Mouse (Mus musculus) cerebellum, adult 9-10 months (tissue): Measurements from ENCODE around the gene Lbr.

Source experiments
- DNase-seq: peaks from one replicate; pipeline ENCODE4 v3.0.0; 2022

Gene Lbr

DNA sequence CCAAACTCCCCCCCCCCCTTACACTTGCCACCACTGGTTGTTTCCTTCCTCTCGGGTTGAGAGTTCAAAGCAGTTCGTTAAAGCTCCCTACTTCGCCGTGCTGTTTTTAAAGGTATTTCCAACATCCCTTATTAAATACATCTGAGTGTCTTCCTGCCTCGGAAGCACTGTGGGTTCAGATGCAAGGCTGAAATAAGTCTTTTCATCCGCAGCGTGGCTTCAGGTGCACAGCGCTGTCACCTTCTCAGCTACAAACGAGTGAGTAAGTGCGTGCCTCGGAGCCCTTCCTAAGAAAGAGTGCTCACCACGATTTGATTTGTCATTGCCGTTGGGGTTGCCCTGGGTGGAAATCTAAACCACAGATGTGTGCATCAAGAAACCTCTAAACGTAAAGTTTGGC is at the start of gene Lbr:
Lbr (minus strand) TSS at position 266 of the 400 bp plus-strand sequence.
- peak; percentile 42 for DNase-seq

DNA sequence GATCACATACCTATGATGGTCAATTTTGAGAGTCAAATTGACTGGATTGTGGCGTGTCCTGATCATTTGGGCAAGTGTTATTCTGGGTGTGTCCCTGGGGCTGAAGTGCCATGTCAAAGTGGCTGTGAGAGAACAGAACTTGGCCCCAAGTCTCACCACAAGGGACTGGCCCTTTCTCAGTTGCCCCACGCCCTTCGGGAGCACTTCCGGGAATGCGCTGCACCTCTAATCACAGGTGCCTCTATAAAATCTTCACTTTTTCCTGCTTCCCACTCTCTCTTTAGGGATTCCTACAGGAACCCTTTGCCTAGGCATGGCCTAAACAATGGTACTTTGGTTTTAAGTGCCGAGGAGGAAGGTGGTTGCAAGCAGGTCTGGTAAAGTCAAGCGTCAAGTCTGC is 46.8 kb upstream of the Lbr start:
- no peak for DNase-seq

DNA sequence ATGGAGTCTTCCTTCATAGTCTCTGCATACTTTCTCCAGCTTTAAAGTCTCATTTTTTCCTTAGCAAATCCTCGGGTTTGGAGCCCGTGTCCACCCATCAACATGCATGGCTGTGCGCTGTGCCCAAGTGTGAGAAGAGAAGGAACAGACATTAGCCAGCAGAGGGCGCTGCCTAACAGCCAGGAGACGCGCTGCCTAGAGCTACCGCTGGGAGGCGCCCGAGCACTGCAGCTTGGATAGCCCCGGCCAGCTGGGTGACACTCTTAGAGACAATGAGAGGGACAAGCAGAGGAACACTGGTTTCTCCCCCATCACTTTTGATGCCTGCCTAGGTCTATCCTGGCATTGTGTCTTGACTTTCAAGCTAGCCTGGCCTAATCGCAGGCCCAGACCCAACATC is 46.0 kb upstream of the Lbr start:
- DNase-seq: peak; percentile 88

DNA sequence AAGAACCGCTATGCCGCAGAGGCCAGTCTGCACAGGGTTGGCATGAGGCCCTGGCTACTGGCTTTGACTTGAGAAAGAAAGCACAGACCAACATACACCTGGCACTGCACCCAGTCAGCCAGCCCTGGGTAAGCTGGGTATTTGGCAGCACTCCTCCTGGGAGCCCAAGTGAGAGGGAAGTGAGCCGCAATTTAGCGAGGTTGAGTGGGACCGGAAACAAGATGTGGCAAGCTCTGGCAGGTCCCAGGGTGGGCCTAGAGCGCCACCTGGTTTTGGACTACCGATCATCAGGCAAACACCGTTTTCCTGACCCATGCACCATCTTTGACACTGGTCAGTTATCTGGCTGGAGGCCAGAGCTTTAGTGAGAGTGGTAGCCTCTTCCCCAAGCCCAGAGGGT is 38.7 kb upstream of the Lbr start:
- peak; percentile 65 for DNase-seq

DNA sequence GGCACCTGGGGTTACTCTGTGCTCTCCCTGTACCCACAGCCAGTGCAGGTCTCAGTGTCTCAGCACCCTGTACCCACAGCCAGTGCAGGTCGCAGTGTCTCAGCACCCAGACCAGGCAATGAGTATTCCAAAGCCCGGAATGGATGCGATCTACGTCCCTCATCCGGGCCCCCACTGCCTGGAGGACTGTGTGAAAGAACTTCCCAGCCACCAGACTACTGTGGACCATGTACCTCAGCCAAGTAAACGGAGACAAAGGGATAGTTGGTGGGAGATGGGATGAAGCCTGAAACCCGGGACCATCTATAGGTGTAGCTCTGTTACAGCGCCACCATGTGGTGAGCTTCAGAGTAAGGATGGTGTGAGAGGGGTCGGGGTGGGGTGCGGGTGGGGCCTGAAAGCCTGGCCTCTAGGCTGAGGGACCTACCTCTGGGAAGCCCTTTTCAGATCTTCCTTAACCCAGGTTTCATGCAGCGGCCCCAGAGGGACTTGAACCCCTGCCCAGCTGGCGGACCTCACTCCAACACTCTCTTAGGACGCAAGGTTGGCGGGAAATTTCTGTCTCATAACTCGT is 38.0 kb upstream of the Lbr start:
- DNase-seq: no peak

DNA sequence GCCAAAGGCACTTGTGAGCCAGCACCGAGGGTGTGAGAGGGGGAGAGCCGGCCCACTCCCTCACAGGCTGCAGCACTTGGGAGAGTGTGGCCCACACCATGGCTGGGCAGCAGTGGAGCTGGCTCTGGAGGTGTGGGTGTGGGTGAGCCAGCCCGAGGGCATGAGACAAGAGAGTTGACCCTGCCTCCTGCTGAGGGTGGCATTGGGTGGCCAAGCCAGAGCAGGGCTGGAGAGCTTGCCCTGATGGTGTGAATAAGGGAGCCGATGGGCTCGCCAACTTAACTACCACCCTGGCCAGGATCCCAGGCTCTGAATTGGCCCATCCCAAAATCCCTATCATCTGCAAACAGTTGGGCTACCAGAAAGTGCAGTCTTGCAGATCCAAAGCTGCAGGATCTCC is 35.6 kb upstream of the Lbr start:
- no peak for DNase-seq

DNA sequence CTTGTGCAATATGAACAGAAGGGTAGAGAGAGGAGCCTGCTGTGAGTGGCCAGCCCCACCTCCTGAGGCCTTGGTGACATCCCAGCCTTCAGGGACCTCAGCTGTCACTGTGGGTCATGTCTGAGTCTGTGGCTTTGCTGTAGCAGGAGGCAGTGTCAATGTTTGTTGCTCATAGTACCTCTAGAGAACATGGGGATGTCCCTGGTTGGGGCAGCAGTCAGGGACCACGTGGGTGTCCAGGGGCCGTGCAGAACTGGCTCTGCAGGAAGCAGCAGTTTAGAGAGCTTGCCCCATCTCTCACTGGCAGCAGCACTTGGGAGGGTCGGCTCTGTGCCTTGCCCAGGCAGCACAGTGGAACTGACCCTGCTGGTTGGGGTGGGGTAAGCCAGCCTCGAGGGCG is 34.2 kb upstream of the Lbr start:
- no peak for DNase-seq

DNA sequence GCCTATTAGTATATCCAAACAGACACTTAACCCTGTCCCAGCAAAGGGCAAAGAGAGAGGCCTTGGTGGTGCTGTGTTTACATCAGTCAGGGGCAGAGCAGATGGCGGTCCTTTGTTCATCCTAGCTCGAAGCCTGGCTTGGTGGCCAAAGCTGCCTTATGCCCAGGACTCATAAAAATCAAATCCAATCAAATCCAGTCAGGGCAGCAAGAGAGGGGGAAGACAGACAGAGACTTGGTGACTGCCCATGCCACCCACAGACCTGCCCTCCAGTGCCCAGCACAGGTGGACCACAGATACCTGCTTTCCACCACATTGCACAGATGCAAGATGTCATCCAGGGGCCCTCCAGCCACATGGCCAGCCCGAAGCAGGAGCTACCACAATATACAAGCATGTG is 33.8 kb upstream of the Lbr start:
- DNase-seq: no peak

DNA sequence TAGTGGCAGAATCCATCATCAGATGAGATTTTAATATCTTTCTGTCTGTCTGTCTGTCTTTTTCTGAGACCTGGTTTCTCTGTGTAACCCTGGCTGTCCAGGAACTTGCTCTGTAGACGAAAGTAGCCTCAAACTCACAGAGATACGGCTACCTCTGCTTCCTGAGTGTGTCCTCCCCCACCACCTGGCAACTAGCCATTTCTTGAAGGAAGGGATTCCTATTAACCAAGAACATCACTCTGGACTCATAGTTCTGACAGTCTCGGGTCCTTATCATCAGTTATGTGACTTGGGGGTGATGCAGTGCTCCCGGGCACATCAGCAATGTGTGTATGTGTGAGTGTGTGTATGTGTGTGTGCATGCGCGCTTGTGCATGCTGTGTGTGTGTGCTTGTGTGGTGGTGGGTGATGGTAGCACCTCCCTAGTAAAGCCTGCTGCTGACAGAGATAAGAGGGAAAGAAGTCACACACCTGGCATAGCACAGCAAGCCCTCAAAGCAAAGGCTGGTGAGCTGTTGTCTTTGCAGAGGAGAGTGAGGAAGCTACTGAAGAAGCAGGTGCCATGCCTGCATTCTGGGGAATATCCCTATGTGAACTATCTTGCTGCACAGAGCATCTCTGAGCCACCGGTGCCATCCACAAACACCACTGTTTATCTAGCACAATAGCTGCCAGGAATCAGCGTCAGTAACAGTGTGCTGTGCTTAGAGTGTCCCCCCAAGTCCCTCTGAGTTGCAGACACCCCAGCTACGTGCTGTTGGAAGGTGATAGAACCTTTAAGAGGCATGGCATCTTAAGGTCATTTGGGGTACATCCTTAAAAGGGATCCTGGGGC is 30.5 kb upstream of the Lbr start:
- DNase-seq: no peak

DNA sequence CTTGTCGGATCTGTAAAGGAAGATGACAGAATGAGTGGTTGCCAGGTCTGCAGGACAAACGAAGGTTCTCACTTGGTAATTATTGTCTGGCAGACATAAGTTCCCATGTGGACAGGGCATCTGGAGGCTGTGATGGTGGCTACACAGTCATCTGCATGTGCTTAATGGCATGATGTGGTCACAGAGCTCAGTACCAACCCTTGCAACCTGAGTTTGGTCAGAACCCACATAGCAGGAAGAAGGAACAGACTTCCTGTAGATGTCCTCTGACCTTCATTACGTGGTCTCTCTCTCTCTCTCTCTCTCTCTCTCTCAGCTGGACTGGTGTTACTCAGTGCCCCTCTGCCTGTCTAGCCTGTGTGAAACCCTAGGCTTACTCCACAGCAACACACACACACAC is 29.8 kb upstream of the Lbr start:
- DNase-seq: no peak

DNA sequence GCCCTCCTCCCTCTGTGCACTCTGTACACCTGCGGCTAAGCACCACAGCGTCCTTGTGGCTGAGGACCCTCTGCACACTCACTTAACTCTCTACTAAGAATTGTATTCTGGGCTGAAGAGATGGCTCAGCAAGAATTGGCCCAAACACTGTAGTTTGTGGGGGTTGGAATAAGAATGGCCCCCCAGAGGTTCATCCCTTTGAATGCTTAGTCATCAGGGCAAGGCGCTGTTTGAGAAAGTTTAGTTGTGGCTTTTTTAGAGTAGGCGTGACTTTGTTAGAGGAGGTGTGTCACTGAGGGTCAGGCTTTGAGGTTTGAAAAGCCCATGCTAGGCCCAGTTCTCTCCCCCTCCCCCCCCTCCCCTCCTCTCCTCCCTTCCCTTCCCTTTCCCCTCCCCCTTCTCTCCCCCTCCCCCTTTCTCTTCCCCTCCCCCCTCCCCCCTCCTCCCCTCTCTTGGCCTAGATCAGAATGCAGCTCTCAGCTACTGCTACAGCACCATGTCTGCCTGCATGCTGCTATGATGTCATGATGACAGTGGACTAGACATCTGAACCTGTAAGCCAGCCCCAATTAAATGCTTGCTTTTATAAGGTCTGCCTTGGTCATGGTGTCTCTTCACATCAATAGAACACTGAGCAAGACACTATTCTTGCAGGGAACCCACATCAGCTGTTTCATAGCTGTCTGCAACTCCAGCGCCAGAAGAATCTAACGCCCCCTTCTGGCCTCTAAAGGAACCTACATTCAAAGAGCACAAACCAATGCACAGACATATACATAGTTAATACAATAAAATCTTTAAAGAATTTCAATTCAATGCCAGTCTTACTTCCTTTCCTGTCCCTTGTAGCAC is 23.8 kb upstream of the Lbr start:
- DNase-seq: no peak

DNA sequence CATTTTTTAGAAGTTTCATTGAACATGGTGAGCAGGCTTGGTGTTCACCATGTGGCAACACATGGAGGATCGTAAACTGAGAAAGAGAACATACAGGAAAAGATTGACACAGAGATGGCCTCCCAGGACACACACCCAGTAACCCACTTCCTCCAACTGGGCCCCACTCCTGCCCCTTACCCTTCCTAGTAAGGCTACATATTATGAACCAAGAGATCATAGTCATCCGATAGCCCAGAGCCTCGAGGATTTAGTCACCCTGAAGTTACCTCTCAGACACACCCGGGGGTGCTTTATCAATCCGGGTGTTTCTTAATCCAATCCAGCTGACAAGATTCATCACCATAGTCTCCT is 23.0 kb upstream of the Lbr start:
- no peak for DNase-seq

DNA sequence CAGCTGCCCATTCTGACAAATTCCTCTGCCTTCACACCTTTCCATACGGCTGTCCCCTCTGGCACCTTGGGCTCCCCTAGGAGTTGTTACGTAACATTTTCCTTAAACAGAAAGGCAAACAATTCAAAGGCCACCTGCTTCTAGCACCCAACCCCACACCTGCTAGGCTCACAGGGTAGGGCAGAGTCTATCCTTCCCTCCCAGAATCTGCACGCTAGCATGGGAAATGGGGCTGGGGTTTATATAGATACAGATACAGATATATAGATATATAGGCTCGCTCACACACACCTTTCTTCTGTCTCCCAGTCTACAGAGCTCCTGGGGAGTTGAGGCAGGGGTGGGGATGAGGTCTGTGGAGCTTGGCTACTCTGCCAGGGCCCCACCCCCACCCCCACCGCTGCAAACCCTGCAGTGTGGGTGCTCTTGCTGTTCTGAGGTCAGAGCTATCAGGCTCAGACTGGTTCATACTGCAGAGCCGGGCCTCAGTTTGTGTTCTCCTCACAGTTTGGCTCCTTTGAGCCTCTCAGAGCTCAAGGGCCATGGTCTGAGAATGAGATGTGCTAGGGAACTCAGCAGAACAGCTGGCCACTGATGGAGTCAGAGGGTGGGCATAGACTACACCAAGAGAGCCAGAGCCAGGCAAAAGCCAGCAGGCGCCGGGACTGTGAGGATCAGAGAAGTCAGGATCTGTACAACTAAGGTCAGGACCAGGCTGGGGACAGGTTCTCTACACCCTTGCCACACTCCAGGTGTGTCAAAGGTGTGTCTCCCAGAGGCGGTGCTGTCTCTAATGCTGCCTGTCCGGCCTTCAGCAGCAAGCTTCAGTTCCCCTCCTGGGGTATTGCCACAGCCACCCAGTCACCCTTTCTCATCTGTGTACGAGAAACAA is 22.4 kb upstream of the Lbr start:
- no peak for DNase-seq

DNA sequence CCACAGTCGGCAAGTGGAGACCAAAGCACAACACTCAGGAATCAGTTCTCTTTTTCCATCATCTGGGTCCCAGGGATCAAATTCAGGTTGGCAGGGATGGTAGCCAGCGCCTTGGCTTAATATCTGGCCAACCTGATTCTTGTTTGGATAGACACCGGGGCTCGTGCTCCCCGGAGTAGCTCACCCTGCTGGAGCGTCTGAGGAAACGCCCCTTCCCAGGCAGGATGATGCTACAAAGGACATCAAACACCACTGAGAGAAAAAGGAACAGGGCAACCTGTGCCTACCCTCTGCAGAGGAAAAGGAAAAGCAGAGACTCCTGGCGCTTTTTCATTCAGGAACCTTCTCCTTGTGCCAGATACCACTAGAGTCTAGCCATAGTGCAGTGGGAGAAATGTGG is 20.6 kb upstream of the Lbr start:
- no peak for DNase-seq

DNA sequence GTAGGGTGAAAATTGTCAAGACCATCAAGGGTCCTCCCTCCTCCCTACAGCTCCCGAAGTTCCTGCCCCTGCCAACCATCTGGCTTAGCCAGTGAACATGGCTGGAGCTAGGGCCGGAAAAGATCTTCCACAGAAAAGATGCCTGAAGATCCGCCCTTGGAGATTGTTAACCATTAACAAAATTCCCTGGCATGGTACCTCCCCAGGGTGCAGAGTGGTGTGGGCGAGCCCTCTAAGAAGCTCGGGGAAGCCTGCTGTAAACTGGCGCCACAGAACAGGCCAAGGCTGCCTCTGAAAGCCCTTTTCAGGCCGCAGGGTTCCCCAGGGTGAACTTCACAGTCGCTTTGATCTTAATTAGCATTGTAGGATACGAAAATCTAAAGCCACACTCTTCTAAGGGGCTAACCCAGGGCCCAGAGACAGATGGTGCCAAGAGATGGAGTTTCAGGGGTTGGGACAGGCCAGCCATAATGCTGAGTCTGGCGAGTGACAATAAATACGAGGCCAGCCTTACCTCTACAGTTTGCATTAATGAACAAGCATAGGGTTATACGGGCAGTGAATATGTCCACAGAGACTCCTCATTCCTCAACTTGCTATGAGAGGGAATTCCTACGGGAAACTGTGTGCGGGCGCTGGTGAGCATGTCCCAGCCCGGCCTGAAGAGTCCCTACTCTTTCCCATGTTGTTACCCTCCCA is 20.0 kb upstream of the Lbr start:
- DNase-seq: no peak

DNA sequence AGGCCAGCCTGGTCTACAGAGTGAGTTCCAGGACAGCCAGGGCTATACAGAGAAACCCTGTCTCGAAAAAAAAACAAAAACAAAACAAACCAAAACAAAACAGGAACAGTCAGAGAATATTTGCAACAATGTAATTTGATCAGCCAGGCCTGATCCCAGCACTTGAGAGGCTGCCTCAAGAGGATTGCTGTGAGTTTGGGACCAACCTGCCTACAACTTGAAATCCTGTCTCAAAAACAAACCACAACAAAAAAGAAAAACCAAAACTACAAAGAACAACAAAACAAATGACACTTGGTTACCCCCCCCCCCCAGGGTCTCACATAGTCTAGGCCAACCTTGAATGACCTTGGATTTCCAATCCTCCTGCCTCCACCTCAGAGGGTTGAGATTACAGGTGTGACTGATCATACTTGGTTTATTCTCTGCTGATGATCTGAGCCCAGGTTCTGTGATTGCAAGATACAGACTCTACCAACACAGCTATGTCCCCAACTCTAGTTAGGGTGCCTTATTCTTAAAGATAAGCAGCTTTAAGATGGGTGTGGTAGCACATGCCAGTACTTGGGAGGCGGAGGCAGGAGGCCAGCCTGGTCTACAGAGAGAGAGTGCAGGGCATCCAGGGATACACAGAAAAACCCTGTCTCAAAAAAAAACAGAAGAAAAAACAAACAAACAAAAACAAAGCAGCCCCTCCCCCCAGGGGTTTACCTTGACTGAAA is 18.5 kb upstream of the Lbr start:
- no peak for DNase-seq

DNA sequence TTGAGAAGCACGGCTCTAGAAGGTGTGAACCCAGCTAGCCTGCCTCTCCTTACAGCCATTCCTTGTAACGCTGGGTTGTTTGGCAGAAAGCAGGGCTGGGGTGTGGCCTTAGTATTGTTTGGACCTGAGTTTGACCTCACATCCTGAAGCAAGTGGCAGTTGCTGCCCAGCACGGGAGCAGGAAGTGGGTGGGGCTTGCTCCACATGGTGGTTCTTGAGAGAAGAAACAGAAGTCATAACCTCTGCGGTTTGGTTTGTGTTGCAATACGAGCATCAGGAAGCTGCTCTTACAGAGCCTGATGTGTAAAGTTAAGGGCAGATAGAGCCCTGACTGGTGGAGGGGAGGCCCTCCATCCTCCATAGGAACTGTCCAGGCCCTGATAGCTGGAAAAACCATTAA is 17.8 kb upstream of the Lbr start:
- DNase-seq: no peak

DNA sequence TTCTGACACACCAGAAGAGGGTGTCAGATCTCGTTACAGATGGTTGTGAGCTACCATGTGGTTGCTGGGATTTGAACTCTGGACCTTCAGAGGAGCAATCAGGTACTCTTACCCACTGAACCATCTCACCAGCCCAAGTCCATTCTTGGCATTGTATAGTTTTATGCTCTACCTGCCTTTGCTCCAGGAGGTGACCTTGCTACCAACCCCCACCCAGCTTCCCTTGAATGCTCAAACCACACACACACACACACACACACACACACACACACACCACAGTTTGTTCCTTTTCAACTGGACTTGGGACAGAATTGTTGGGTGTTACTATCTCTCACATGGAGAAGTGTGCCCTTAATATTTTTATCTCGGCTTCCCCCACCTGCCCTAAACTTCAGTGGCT is 13.5 kb upstream of the Lbr start:
- DNase-seq: no peak

DNA sequence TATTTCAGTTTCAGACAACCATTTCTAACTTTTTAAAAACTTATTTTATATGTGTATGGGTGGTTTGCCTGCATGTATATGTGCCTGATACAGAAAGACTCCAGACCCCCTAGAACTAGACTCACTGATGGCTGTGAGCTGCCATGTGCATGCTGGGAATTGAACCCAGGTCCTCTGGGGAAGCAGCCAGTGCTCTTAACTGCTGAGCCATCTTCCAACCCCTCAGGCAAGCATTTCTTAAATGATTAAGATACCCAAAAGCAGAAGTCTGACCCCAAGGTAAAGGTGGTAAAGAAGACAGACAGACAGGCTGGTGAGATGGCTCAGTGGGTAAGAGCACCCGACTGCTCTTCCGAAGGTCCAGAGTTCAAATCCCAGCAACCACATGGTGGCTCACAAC is 12.0 kb upstream of the Lbr start:
- no peak for DNase-seq

DNA sequence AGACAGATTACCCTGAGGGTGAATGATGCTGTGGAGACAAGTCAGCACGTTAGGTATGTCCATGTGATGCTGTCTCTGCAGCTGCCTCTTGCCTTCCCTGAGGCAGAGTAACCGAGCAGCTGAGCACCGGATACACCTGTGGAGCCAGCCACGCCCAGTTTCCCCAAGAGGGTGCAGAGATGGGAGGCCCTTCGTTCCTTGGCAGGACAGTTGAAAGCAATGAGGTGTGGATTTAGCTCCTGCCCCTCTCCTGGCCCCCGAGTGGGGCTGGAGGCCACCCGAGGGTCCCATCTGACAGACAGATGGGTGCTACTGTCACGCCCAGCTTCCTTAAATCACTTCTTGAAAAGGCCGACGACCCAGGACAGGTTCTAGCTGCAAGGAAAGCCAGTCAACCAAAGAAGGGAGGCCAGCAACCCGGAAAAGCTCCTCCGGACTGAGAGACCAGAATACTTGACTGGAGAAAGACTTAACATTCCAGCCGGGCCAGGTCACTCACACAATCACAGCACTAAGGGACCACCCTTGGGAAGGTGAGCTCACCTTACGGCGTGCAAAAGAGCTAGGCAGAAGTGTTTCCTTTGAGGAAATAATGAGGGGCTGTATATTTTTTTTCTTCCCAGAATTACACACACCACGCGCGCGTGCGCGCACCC is 10.4 kb upstream of the Lbr start:
- no peak for DNase-seq

DNA sequence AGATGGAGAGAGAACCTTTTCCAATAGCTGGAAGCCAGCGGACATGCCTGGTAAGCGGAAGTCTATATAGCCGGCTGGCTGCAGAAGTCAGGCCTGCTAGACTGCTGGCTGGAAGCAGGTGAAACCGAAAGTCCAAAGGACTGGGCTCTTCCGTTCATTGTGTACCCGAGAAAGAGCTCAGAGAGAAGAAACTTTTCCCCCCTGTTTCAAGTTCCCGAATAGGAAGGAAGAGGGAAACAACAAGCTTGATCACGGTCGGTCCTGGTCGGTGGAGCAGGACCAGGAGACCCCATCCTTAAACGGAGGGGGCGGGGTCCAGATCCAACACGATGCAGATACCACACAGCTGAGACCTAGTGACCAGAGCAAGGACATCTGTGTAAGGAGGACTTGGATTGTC is 9.6 kb upstream of the Lbr start:
- DNase-seq: no peak
